Mouse (Mus musculus): ENCODE measurements around the gene Awat1. TPM values are rescaled to one million over a fixed set of nuclear protein-coding genes. Genes with fewer than 3 reads are reported as not detected.

Gene Awat1
- polyA plus RNA-seq (2014; fragmentation: Illumina TruSeq; extraction: RNeasy Lipid Tissue Mini Kit (QIAGEN cat#74804)): not detected

DNA sequence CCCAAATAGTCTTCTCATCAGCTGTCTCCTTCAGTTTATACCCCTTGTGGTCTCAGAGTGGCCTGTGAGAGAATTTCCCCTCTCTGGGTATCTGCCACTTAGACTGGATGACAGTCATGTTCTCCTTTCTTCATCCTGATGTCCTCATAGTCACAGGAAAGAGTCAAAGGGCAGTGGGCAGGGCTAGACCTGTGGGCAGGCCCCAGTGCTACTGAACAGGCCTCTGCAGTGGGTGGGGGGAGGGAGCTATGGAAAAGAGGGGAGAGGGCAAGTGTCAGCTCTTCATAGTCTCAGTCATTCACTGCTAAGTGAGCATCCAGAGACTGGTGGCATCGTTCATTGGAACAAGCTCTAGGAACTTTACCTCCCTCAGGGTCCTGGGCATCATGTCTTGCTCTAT, at the start of gene Awat1:
TSS of gene Awat1 (plus strand) at position 301 of the 400 bp plus-strand sequence.

DNA sequence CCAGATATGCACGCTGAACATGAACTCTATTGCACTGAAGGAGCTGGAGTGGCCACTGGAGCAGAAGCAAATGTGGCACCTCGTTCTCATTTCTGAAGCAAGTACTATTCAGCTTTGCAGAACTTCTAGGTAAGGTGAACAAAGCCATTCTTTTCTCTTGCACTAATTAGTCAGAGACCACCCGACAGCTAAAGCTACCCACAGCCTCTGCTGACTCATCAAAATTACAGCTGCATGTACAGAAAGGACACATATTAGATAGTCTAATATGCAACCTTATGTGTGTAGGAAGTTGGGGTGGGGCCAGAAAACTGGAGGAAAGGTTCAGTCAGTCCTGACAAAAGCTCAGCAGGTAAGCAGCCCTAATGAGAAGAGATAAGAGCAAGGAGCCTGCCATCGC, 47.6 kb upstream of the Awat1 start, which contains the start of gene Dgat2l6:
TSS of gene Dgat2l6 (plus strand) at position 368 of the 400 bp plus-strand sequence.

DNA sequence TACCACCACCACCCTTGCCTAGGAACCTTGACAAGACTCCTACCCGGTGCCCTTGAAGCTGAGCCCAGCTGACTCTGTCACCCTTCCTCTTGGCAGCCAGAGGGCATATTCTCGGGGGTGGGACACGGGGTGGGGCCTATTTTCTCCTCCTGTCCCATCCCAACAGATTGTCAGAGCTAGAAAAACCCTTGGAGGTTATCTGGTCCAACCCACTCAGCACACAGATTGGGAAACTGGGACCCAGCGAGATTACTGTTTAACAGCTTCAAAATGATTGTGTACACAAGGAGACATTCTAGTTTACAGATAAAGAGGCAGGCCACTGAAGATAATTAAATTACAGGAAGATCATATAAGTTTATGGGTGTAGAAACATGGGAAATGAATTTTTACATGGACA, 22.7 kb downstream of the Awat1 start, which contains the start of gene P2ry4:
TSS of gene P2ry4 (minus strand) at position 79 of the 400 bp plus-strand sequence.

DNA sequence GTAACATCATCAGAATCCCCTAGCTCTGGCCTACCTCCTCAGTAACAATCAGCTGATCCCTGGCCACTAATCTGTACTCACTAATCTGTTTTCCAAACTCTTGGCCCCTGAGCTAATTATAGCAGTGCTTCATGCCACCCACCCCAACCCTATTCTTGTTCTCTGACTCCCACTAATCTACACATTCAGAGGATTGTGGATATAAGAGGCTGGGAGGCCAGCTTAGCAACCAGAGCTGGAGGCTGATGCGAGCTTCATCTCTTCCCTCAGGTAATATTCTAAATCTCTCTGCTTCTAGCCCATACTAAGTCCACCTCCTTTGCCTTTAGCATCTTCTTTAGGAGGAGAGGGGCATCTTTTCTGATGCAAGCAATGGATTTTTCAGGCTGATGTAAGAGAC, 33.3 kb downstream of the Awat1 start, which contains the start of gene Arr3:
TSS of gene Arr3 (plus strand) at position 184 of the 400 bp plus-strand sequence.

DNA sequence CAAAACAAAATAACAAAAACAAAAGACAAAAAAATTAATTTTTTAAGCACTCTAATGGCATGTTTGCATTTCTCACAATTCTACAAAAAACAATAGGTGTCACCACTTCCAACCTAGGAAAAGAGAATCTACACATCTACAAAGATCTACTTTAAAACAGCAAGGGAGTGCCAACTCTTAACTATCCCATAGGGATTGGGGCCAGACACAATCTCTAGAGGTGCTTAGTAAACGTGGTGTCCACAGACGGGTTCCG, 53.4 kb downstream of the Awat1 start, which contains the start of gene Kif4:
TSS of gene Kif4 (plus strand) at position 192 of the 256 bp plus-strand sequence.

DNA sequence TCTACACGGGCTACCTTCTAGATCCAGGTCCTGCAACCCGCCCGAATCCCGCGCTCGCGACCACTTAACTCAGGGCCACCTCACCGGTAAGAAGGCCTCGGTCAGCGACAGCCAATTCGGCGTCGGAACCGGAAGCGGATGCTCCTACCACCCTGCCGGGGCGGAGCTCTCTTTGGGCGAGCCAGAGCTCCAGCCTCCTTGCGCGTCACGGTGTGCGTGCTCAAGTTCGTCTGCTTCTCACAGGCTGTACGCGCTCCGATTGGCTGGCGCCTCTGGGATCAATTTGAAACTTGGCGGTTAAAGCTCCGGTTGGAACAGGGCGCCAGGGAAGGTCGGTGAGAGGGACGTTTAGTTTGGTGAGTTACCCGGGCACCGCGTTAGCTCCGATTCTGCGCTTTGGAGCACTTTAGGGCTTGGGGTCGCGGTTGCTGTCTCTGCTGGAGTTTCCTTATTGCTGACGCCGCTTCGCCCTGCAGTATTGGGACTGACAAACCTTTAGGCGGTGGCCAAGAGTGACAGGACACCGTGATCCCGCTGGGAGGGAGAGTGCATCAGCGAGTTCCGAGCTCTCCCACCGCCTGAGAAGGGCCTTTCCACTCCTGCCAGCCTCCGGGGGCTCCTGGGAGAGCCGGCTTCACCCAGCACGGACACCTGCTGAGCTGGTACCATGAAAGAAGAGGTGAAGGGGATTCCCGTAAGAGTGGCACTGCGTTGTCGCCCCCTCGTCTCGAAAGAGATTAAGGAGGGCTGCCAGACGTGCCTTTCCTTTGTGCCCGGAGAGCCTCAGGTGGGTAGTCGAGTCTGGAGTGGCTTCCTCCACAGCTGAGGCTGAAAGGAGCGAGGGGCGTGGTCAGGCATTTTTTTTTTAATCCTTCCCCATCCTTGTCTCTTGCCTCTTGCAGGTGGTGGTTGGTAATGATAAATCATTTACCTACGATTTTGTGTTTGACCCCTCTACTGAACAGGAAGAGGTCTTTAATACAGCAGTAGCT, 54.0 kb downstream of the Awat1 start, which contains the start of gene Pdzd11:
TSS of gene Pdzd11 (minus strand) at position 767 of the 992 bp plus-strand sequence.

Other genes with a start within 250 kb of the Awat1 start
- gene Otud6a, start 143.2 kb upstream of the Awat1 start, polyA plus RNA-seq (2014; fragmentation: Illumina TruSeq; extraction: RNeasy Lipid Tissue Mini Kit (QIAGEN cat#74804)): not detected
- gene Awat2, start 129.5 kb upstream of the Awat1 start, polyA plus RNA-seq (2014; fragmentation: Illumina TruSeq; extraction: RNeasy Lipid Tissue Mini Kit (QIAGEN cat#74804)): 0.51 TPM
- 86.5 TPM for gene Igbp1, start 78.0 kb upstream of the Awat1 start, polyA plus RNA-seq (2014; fragmentation: Illumina TruSeq; extraction: RNeasy Lipid Tissue Mini Kit (QIAGEN cat#74804))
- gene Dgat2l6, start 47.4 kb upstream of the Awat1 start, polyA plus RNA-seq (2014; fragmentation: Illumina TruSeq; extraction: RNeasy Lipid Tissue Mini Kit (QIAGEN cat#74804)): not detected
- gene P2ry4, start 22.6 kb downstream of the Awat1 start, polyA plus RNA-seq (2014; fragmentation: Illumina TruSeq; extraction: RNeasy Lipid Tissue Mini Kit (QIAGEN cat#74804)): not detected
- not detected for gene Arr3, start 33.2 kb downstream of the Awat1 start, polyA plus RNA-seq (2014; fragmentation: Illumina TruSeq; extraction: RNeasy Lipid Tissue Mini Kit (QIAGEN cat#74804))
- 18.0 TPM for gene Kif4, start 53.5 kb downstream of the Awat1 start, polyA plus RNA-seq (2014; fragmentation: Illumina TruSeq; extraction: RNeasy Lipid Tissue Mini Kit (QIAGEN cat#74804))
- gene Pdzd11, start 54.3 kb downstream of the Awat1 start, polyA plus RNA-seq (2014; fragmentation: Illumina TruSeq; extraction: RNeasy Lipid Tissue Mini Kit (QIAGEN cat#74804)): 63.1 TPM
- gene Gdpd2, start 157.6 kb downstream of the Awat1 start, polyA plus RNA-seq (2014; fragmentation: Illumina TruSeq; extraction: RNeasy Lipid Tissue Mini Kit (QIAGEN cat#74804)): 27.9 TPM
- 40.5 TPM for gene Dlg3, start 195.5 kb downstream of the Awat1 start, polyA plus RNA-seq (2014; fragmentation: Illumina TruSeq; extraction: RNeasy Lipid Tissue Mini Kit (QIAGEN cat#74804))